Mouse (Mus musculus): ENCODE results near the gene Olfr887.

Olfr887 gene

DNA sequence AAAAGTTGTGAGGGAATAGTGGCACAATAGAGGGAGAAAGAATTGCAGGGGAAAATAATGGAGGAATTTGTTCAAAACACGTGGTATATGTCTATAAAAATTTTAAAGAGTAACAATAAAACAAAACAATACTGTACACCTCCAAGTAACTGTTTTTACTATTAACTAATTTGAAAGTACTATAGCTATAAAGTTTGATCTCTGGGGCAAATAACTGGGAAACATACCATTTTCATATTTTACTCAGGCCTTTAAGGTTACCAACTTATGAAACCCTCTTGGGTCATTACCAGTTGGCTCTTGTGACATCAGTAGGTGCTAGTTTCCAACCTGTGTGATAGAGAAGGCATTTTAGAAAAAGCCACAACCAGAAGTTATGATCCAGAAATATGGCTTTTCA is at the start of gene Olfr887:
Gene Olfr887 (plus strand): TSS at position 301 of the 400 bp plus-strand sequence.
- DNase-seq: no peak

DNA sequence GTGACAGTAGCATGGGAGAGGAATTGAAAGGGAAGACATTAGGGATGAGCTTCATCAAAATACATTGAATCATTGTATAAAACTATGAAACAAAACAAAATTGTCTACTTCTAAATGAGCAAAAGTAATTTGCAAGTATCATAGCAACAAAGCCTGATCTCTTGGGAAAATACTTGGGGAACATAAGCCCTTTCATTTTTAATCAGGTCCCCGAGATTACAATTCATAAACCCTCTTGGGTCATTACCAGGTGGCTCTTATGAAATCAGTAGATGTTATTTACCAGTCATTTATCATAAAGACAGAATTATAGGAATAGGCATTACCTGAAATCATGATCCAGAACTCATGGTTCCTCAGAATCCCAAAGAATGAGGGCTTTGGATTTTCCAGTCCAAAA is 37.6 kb upstream of the Olfr887 start, which contains the start of gene Olfr884:
Gene Olfr884 (plus strand): TSS at position 301 of the 400 bp plus-strand sequence.
- DNase-seq: no peak

DNA sequence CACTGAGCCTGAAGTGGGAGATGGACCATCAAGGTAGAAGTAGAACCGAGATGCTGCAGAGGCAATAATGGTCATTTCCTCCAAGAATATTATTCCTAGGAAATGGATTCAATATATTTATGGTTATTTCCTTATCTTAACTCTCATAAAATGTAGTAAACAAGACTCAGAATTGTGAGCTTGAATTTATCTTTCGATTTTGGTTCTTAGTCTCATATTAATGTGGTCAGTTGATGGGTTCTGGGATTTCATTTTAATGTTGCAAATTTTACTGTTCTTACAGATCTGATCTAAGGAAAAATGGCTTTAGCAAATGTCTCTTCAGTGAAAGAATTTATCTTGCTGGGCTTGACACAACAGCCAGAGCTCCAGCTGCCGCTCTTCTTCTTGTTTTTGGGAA is 22.9 kb upstream of the Olfr887 start, which contains the start of gene Olfr885:
Gene Olfr885 (plus strand): TSS at position 301 of the 400 bp plus-strand sequence.
- no peak for DNase-seq

DNA sequence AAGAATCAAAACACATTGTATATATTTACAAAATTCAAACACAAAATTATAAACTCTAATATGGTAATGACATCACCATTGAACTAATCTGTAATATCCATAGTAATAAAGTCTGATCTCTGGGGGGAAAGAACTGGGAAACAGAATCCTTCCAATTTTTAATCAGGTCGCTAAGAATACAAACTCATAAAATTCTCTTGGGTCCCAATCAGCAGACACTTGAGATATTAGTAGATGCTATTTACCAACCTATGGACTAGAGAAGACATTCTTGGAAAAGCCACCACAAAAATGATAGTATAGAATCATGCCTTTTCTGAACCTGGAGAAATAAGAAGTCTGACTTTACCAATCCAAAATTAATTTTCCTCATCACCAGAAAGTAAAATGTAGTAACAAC is 24.0 kb downstream of the Olfr887 start, which contains the start of gene Olfr888:
Gene Olfr888 (plus strand): TSS at position 301 of the 400 bp plus-strand sequence.
- DNase-seq: no peak

DNA sequence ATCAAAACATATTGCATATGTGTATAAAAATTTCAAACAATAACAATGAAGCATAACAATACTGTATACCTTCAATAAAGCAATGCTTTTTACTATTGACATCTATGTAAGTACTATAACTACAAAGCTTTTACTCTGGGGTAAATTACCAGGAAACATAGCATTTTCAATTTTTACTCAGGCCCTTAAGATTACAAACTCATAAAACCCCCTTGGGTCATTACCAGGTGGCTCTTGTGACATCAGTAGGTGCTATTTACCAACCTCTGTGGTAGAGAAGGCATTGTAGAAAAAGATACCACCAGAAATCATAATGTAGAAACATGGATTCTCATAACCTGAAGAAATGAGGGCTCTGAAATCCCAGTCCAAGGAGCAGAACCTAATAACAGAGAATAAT is 31.0 kb downstream of the Olfr887 start, which contains the start of gene Olfr889:
Gene Olfr889 (plus strand): TSS at position 301 of the 400 bp plus-strand sequence.
- no peak for DNase-seq

All from cerebellum, postnatal 14 days (tissue).